Mouse (Mus musculus) hindbrain, embryonic 13.5 days (tissue): Measurements from ENCODE around the gene Pld3. TPM values are rescaled to one million over a fixed set of nuclear protein-coding genes. Genes with fewer than 3 reads are reported as not detected.
A peak's percentile ranks its signal among the peaks of the same experiment; 100 is the strongest.

Source experiments
- ATAC-seq: fragments of 200-750 bp; cut with Nextera tagmentation; 2 replicates; pipeline ENCODE4 v1.8.0; 2017; ENCODE audit warnings: moderate TSS enrichment; ENCODE audit not compliant: low FRiP score
- H3K27ac ChIP-seq: fragments of 300-500 bp; sonication (generic); 2 replicates; pipeline ENCODE4 v1.5.1; 2015; ENCODE audit warnings: inconsistent platforms, mild to moderate bottlenecking, moderate library complexity
- H3K27me3 ChIP-seq: fragments of 300-500 bp; sonication (generic); 2 replicates; pipeline ENCODE4 v1.6.1; 2015; ENCODE audit warnings: mild to moderate bottlenecking, inconsistent platforms
- H3K36me3 ChIP-seq: fragments of 300-500 bp; sonication (generic); 2 replicates; pipeline ENCODE4 v1.6.1; 2015; ENCODE audit warnings: mild to moderate bottlenecking, inconsistent platforms
- H3K4me1 ChIP-seq: fragments of 300-500 bp; sonication (generic); replicated peaks from 2 replicates; pipeline ENCODE4 v1.6.1; 2015; ENCODE audit warnings: inconsistent platforms
- H3K4me2 ChIP-seq: fragments of 300-500 bp; sonication (generic); 2 replicates; pipeline ENCODE4 v1.6.1; 2015; ENCODE audit warnings: inconsistent platforms, mild to moderate bottlenecking, moderate library complexity
- H3K4me3 ChIP-seq: fragments of 300-500 bp; sonication (generic); 2 replicates; pipeline ENCODE4 v1.5.1; 2015; ENCODE audit warnings: mild to moderate bottlenecking, inconsistent platforms
- H3K9ac ChIP-seq: fragments of 300-500 bp; sonication (generic); 2 replicates; pipeline ENCODE4 v1.6.1; 2015; ENCODE audit warnings: mild to moderate bottlenecking, inconsistent platforms
- H3K9me3 ChIP-seq: fragments of 300-500 bp; sonication (generic); 2 replicates; pipeline ENCODE4 v1.6.1; 2016; ENCODE audit warnings: inconsistent platforms
- WGBS: fragments of 180-500 bp; shearing (Covaris S2); methylation state at CpG from one replicate; pipeline ENCODE4 v1.1.7; 2015; 5-methylcytosine and 5-hydroxymethylcytosine counted together
- polyA plus RNA-seq: library from polyadenylated mRNA; unstranded; fragments of >200 nt; fragmentation: Nextera tagmentation; extraction: Ambion mirVana; gene quantifications from 2 replicates; pipeline ENCODE4 v1.2.1, GENCODE M21; 2015

Gene Pld3
- 126 TPM in 2 replicates for polyA plus RNA-seq

- peak within 1 kb of the TSS; percentile 79 for H3K4me3 ChIP-seq
- peak within 1 kb of the TSS; percentile 84 for H3K4me2 ChIP-seq
- peak; percentile 99 for ATAC-seq
- H3K4me1 ChIP-seq = peaks cover 21% of the 10 kb centered on the region
- peaks cover 11% of the 10 kb centered on the region for H3K36me3 ChIP-seq
- H3K9me3 ChIP-seq = no peaks in the 10 kb centered on the region
- peak within 1 kb of the TSS; percentile 82 for H3K9ac ChIP-seq
- WGBS = under 1% methylated on average over 41 of the region's 41 CpGs
- peak within 1 kb of the TSS; percentile 52 for H3K27ac ChIP-seq
- H3K27me3 ChIP-seq = no peaks in the 10 kb centered on the region
Observed at GRCm38 (mm10) chr7:27552931-27553513, at the start of gene Pld3, which contains the start of gene 2310022A10Rik. Gene Pld3 (minus strand): TSS chr7:27553218. Gene 2310022A10Rik (plus strand): TSS chr7:27553233.

GRCm38 (mm10) chr7:27602161-27602560 lies 49.1 kb upstream of the Pld3 start:
- Histone ChIP-seq H3K27me3 (no peaks in the 10 kb centered on the region), H3K4me1 (peaks cover 84% of the 10 kb centered on the region), H3K9me3 (no peaks in the 10 kb centered on the region), H3K27ac (peak overlapping the region; percentile 58; the same call in 1 of the 2 replicates), H3K9ac (no peak overlapping the region), H3K4me2 (no peak overlapping the region), H3K36me3 (no peaks in the 10 kb centered on the region), H3K4me3 (no peak overlapping the region)
- ATAC-seq = no peak
- WGBS = 87% methylated on average over 2 of the region's 2 CpGs

DNA sequence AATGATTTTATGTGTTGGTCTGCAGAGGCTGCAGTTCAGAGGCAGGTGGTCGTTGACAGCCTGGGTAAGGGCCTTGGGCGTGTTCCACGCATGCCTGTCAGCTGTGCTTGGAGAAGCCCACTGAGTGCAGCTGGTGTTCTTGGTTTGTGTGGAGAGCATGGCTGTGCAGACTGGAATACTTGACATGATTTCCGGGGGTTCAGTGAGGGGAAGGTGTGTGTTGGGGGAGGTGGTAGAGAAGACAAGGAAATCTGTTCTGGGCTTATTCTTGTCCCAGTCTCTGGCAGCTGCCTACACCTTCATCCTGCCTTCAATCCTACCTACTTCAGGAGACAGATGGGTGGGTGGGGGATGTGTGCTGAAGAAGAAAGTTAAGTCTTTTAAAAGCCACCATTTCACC lies 48.6 kb upstream of the Pld3 start:
- Histone ChIP-seq H3K4me2 (no peak overlapping the region), H3K27ac (peak overlapping the region; percentile 58), H3K9ac (no peak overlapping the region), H3K9me3 (no peaks in the 10 kb centered on the region), H3K36me3 (no peaks in the 10 kb centered on the region), H3K27me3 (no peaks in the 10 kb centered on the region), H3K4me3 (no peak overlapping the region), H3K4me1 (peaks cover 84% of the 10 kb centered on the region)
- ATAC-seq = no peak
- 61% methylated on average over 4 of the region's 4 CpGs for WGBS

GRCm38 (mm10) chr7:27598053-27598452 lies 45.0 kb upstream of the Pld3 start:
- Histone ChIP-seq H3K27ac (no peak overlapping the region), H3K4me1 (peaks cover 77% of the 10 kb centered on the region), H3K9me3 (no peaks in the 10 kb centered on the region), H3K27me3 (no peaks in the 10 kb centered on the region), H3K9ac (no peak overlapping the region), H3K4me2 (no peak overlapping the region), H3K36me3 (peaks cover 7% of the 10 kb centered on the region; the same call in 1 of the 2 replicates), H3K4me3 (no peak overlapping the region)
- 78% methylated on average over 7 of the region's 7 CpGs for WGBS
- no peak for ATAC-seq

- no peaks in the 10 kb centered on the region for H3K27me3 ChIP-seq
- peak overlapping the region; percentile 44; the same call in 1 of the 2 replicates for H3K27ac ChIP-seq
- peaks cover 79% of the 10 kb centered on the region for H3K4me1 ChIP-seq
- H3K9me3 ChIP-seq = no peaks in the 10 kb centered on the region
- WGBS = 64% methylated on average over 10 of the region's 10 CpGs
- peak overlapping the region; percentile 39; the same call in 1 of the 2 replicates for H3K9ac ChIP-seq
- peaks cover 7% of the 10 kb centered on the region; the same call in 1 of the 2 replicates for H3K36me3 ChIP-seq
- ATAC-seq = no peak
- 0 out of 2 replicates have a peak overlapping the region, but pooled peaks have one; percentile 8 for H3K4me2 ChIP-seq
- H3K4me3 ChIP-seq = no peak overlapping the region
Observed at GRCm38 (mm10) chr7:27596586-27597503, 43.8 kb upstream of the Pld3 start.

DNA sequence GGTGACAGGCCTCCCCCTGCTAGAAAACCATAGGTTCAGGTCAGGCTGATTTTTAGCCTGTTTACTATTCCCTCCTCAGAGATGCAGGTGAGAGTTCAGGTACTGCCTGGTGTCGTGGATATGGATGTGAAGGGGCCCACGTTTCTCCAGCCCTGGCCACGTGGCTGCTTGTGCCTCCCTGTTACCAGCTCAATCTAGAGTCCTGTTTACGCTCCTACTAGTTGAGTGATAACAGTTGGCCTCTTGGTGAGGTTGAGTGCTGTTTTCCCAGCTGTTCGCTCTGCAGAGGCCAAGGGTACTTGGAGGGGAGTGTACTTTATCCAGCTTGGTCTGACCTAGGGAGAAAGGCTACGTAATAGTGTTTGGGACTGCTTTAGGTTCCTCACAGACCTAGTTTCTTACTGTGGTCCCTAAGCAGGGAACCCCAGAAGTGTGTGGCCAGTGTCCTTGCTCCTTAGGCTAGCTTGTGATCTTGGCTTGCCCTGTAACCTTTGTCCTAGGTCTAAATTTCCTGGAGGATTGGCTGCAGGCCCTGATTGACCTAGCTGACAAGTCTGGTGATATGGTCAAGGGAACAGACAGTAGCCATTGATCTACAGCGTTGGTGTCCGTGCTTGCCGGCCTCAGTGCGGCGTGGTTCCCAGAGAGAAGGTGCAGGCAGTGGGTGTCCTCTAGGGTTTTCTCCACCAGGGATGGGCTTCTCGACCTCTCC lies 40.1 kb upstream of the Pld3 start:
- ATAC-seq = no peak
- 69% methylated on average over 12 of the region's 12 CpGs for WGBS
- Histone ChIP-seq H3K9me3 (no peaks in the 10 kb centered on the region), H3K27ac (peak overlapping the region; percentile 99), H3K4me3 (peak overlapping the region; percentile 65), H3K9ac (peak overlapping the region; percentile 89), H3K4me1 (peaks cover 49% of the 10 kb centered on the region), H3K27me3 (no peaks in the 10 kb centered on the region), H3K4me2 (peak overlapping the region; percentile 76), H3K36me3 (peaks cover 7% of the 10 kb centered on the region; the same call in 1 of the 2 replicates)

DNA sequence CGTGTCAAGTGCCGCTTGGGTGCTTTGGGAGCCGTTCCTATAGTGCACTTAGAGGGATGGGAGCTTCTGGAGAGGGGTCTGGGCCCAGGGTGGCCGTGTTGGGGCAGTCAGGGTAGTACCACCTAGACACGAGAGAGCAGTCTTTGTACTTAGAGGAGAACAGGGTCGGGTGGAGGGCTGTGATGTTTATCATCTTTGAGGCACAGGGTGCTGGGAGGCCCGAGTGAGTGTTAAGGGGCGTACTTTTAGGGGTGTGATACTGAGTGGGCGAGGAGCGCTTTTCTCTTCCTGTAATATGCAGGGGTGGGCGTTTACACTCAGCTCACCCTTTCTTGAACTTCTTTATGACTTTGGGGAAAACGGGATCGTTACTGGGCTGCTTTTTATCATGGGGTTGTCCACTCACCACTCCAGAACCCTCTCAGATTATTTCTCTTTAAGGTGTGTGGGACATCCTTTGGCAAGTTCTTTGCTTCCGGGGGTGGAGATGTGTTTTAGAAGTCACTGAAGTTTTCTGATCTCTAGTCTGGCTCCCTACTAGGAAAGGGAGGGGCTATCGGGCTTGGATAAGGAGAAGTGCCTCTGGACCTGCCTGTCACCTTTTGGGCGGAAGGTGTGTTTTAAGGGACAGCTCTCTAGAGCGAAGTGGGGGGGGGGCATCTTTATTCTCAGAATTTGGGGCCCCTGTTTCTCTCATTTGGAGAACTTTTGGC lies 39.4 kb upstream of the Pld3 start:
- Histone ChIP-seq H3K4me2 (peak overlapping the region; percentile 76), H3K27ac (peak overlapping the region; percentile 99), H3K9me3 (no peaks in the 10 kb centered on the region), H3K4me1 (peaks cover 42% of the 10 kb centered on the region), H3K27me3 (no peaks in the 10 kb centered on the region), H3K9ac (peak overlapping the region; percentile 89), H3K4me3 (peak overlapping the region; percentile 65), H3K36me3 (peaks cover 7% of the 10 kb centered on the region; the same call in 1 of the 2 replicates)
- 4% methylated on average over 17 of the region's 17 CpGs for WGBS
- ATAC-seq = peak; percentile 77

DNA sequence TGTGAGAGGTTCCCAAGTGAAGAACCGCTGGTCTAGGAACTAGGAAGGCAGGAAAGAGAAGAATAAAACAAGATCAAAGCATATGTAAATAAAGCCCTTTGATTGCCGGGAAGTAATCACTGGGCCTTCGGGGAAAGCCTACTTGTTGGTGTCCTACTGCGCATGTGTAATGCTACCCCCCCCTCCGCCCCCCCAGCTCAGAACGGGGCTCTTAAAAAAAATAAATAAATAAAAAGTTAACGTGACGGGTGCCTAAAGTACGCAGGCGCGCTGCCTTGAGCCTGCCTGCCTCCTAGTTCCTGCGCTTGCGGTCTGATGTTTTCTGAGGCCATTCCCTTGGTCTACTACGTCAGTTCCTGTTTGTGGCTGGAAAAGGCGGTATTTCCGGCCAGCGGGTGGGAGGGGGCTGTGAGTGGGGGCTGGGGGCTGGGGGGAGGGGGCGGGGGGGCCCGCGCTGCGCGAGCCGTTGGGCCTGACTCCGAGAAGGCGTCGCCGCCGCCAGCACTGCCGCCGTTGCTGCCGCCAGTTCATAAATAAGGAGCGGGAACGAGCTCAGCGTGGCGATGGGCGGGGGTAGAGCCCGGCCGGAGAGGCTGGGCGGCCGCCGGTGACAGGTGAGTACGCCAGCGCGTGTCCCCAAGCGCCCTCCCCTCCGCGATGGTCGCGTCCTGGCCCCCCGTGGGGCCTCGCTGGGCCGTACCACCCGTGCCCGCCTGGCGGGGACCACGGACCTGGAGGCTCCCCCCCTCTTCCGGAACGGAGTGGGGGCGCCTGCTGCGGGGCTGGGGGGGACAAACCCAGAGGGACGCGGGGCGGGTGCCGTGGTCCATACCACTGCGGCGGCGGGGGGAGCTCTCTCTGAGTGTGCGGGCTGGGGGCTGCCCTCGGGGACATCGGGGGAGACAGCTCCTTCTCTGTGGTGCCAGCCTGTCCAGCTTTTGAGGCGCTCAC lies 38.5 kb upstream of the Pld3 start, which contains the start of gene Akt2:
Gene Akt2 (plus strand): TSS at position 287 of the 951 bp plus-strand sequence.
- Histone ChIP-seq H3K36me3 (peaks cover 7% of the 10 kb centered on the region; the same call in 1 of the 2 replicates), H3K4me2 (peak within 1 kb of the TSS; percentile 76), H3K9ac (peak within 1 kb of the TSS; percentile 89), H3K27me3 (no peaks in the 10 kb centered on the region), H3K9me3 (no peaks in the 10 kb centered on the region), H3K27ac (peak within 1 kb of the TSS; percentile 99), H3K4me3 (peak within 1 kb of the TSS; percentile 65), H3K4me1 (peaks cover 34% of the 10 kb centered on the region)
- peak; percentile 94 for ATAC-seq
- under 1% methylated on average over 69 of the region's 71 CpGs for WGBS

- H3K4me1 ChIP-seq = peaks cover 25% of the 10 kb centered on the region
- H3K4me2 ChIP-seq = peak overlapping the region; percentile 54
- peaks cover 7% of the 10 kb centered on the region; the same call in 1 of the 2 replicates for H3K36me3 ChIP-seq
- H3K27me3 ChIP-seq = no peaks in the 10 kb centered on the region
- no peaks in the 10 kb centered on the region for H3K9me3 ChIP-seq
- WGBS = 55% methylated on average over 4 of the region's 4 CpGs
- H3K4me3 ChIP-seq = peak overlapping the region; percentile 65
- ATAC-seq = no peak
- H3K9ac ChIP-seq = peak overlapping the region; percentile 14; the same call in 1 of the 2 replicates
- peak overlapping the region; percentile 99 for H3K27ac ChIP-seq
Observed at GRCm38 (mm10) chr7:27590566-27591213, 37.7 kb upstream of the Pld3 start.

DNA sequence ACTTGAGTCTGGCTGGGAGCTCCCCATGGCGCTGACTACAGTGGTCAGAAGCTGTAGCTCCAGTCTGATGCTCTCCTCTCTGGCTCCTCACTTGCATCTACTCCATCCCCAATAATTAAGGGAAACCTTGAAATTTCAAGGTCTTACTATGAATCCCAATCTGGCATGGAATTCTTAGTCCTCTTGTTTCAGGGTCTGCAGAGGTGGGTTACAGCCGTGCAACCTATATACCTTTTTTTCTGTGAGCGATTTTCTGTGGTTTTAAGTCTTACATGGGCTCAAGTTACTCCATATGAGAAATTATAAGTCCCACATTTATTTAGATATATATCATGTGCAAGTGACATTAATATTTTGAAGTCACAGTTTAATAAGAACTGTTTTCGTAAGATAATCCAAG lies 37.1 kb upstream of the Pld3 start:
- no peak for ATAC-seq
- peaks cover 9% of the 10 kb centered on the region for H3K36me3 ChIP-seq
- H3K9me3 ChIP-seq = no peaks in the 10 kb centered on the region
- H3K27ac ChIP-seq = no peak overlapping the region
- H3K4me3 ChIP-seq = no peak overlapping the region
- H3K4me2 ChIP-seq = no peak overlapping the region
- peaks cover 20% of the 10 kb centered on the region for H3K4me1 ChIP-seq
- no peaks in the 10 kb centered on the region for H3K27me3 ChIP-seq
- no peak overlapping the region for H3K9ac ChIP-seq
- 95% methylated on average over 4 of the region's 4 CpGs for WGBS
